Mouse (Mus musculus) testis, postnatal 14 days (tissue): ENCODE data around the gene Synj1.

Experiments
- DNase-seq: peaks from one replicate; pipeline ENCODE4 v3.0.0; 2021; ENCODE audit warnings: low spot score

Gene Synj1

DNA sequence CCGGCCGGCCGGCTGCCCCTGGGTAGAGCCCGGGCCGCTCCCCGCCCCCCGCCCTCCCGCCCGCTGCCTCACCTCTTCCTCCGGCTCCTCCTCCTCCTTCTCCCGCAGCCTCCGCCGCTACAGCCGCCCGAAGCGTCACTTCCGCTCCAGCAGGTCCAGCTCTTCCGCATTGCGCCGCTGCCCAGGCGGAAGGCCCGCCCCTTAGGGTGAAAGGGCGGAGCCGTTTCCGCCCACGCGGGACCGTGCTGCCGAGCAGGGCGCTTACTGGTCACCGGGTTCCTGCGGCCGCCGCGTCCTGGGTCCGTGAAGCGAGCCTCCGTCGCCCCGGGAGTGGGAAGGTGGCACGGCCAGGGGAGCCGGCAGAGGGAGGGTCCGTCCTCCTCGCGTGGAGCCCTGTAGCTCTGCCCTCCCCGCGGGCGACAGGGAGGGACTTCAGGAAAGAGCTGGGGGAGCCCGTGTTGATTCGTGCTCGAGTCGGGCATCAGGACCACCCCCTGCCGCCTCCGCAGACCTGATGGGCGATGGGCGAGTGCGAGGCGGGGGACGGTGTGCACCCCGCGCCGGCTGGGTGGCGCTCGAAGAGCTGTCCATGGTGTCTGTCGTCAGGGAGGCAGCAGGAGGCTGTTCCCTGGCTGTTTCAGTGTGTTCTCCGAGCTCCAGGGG is at the start of gene Synj1:
Synj1 (minus strand) TSS at position 288 of the 663 bp plus-strand sequence.
- DNase-seq: peak; percentile 94

GRCm38 (mm10) chr16:91057741-91058140 is 46.6 kb upstream of the Synj1 start:
- no peak for DNase-seq

GRCm38 (mm10) chr16:91057261-91057660 is 46.2 kb upstream of the Synj1 start:
- no peak for DNase-seq

DNA sequence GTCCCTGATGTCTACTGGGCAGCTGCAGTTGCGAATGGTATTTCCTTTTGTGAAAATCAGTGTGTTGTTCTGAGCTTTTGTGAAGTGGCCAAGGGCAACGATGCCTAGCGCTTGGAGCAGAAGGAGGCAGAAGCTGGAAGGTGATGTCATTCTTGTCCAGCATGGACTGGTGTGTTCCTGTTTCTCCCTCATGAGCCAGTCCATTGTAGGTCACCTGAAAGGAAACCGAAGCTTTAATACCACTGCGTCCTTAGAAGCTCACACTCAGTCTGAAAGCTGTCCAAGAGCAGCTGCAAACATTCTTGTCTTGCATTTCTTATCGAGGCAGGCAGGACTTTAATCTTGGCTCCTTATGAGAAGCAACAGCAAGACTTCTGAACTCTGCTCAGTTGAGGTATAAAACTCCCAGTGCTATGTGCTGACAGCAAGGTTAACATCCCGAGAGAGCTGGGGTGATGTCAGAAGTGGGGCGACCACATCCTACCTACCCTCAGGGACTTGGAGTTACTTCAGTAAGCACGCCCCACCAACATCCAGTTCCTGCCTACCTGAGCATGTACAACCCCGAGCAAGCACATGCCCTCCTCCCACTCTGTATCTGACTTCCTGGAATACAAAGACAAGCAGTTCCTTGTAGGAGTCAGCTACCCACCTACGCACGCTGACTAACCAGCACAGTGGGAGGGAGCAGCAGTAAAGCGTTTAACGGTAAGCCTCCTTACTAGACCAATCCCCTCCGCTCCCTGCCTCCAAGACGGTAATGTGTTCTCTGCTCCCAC is 45.1 kb upstream of the Synj1 start:
- peak; percentile 38 for DNase-seq

GRCm38 (mm10) chr16:91055150-91055549 is 44.0 kb upstream of the Synj1 start:
- DNase-seq: no peak

GRCm38 (mm10) chr16:91053599-91053998 is 42.5 kb upstream of the Synj1 start:
- no peak for DNase-seq

DNA sequence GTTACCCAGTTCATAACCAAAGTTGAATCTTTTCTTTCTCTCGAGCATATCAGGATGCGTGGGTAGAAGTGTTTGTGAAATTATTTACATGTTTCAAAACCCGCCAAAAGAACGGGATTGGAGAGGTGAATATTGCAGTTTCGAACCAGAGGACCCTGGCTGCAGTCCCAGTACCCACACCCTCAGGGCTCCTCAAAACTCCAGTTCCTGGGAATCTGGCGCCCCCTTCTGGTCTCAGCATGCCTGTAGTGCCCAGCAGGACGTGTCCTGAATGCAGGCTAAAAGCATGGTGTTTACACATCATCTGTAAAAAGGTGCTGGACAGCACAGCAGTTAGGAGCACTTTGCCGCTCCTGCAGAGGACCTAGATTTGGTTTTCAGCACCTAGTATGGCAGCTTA is 34.4 kb upstream of the Synj1 start:
- DNase-seq: peak; percentile 66

- DNase-seq: peak; percentile 98
Observed at GRCm38 (mm10) chr16:91044270-91045182, 33.4 kb upstream of the Synj1 start, which contains the start of gene Paxbp1. TSS of gene Paxbp1 (minus strand) at chr16:91044543.

DNA sequence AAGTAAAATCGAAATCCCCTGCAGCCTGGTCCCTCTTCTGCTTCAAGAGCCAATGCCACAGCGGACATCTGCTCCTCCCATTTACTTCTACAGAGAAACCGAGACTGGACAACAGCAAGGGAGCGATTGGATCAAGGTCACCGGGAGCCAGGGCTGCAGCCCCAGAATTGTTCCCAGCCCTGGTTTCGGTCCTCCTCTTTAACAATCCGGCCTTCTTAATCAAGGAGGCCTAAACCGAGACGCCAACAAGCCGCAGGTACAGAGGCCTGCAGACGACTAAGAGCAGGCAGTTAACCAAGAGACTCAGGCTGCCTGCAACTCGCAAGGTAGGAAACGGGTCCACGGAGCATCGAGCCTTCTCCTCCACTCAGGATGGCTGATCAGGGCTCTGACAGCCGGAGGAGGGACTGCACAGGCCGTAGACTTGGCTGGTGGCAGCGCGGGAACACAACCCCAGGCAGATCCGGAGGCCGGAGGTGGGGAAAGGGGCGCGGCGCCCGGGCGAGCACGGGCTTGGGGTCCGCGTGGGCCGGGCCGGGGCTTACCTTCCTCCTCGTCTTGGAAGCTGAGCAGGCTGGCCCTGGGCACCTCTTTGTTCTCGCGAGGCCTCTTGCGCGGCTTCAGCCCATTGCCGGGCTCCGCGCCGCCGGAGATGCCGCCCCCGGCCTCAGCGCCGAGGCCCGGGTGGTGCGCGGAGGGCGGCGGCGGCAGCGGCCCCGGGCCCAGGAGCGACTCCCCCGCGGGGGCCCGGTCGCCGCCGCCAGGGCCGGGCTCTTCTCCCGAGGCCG is 32.5 kb upstream of the Synj1 start:
- DNase-seq: peak; percentile 75

- DNase-seq: no peak
Observed at GRCm38 (mm10) chr16:91042640-91043039, 31.5 kb upstream of the Synj1 start.

GRCm38 (mm10) chr16:91035866-91036265 is 24.8 kb upstream of the Synj1 start:
- no peak for DNase-seq

DNA sequence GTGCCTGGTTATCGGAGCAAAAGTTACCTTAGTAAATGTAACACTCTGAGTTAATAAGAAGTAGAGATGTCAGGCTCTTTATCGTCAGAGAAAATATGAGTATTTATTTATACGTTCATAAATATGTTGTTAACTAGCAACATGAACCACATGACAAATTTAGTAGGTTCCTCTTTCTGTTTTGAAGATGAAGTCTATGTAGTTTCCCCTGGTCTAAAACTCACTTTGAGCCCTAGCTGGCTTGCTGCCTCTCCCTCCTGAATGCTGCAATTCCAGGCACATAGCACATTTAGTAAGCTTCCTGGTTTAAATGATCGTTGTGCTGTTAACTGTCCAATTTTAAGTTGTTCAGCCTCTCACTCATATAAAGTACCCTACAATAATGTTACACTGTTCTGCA is 19.6 kb upstream of the Synj1 start:
- no peak for DNase-seq

- DNase-seq: no peak
Observed at GRCm38 (mm10) chr16:91029901-91030300, 18.8 kb upstream of the Synj1 start.

DNA sequence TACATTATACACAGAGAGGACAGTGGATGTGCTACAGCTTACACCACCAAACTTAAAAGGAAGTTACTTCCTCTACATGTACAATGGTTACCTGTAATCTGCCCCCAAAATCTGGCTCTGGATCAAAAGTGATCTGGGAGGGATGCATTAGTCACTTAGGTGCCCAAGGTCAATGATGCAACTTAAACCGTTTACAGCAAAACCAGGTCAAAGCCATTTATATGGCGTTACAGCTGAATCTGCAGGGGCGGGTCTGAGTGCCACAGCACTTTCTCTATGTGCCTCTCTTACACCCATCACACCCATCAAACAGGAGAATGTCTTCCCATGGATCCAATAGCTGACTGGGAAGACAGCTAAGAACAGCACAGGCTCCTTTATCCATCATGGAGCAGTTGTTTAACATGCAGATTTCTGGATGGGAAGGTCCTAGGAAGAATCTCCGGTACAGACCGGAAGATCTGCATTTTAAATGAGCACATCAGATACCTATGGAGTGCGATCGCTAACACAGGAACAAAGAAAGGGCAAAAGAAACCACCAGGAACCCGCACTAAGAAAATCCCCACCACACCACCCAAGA is 18.1 kb upstream of the Synj1 start:
- DNase-seq: no peak

- DNase-seq: no peak
Observed at GRCm38 (mm10) chr16:91026290-91026689, 15.2 kb upstream of the Synj1 start.

- DNase-seq: no peak
Observed at GRCm38 (mm10) chr16:91023384-91023783, 12.3 kb upstream of the Synj1 start.

GRCm38 (mm10) chr16:91020842-91021483 is 9.9 kb upstream of the Synj1 start:
- no peak for DNase-seq

DNA sequence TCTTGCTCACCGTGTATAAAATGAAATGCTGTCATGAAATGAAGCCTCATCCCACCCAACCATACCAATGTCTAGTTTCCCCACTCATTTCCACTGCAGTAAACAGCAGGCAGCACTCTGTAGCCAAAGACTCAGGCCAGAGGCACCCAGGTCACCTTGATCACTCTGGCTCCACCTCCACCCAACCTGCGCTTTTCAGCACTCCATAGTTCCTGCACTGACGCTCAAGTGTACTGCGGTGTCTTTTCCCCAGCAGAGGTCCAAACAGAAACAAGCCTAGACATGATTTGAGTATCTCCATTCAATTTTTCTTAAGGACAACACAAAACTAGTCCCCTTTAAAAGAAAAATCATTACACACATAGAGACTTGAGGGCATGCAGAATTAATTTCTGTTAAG is 8.4 kb upstream of the Synj1 start:
- DNase-seq: no peak

- no peak for DNase-seq
Observed at GRCm38 (mm10) chr16:91015761-91016160, 4.7 kb upstream of the Synj1 start.

- DNase-seq: no peak
Observed at GRCm38 (mm10) chr16:91011847-91012246, 739 bp upstream of the Synj1 start.

DNA sequence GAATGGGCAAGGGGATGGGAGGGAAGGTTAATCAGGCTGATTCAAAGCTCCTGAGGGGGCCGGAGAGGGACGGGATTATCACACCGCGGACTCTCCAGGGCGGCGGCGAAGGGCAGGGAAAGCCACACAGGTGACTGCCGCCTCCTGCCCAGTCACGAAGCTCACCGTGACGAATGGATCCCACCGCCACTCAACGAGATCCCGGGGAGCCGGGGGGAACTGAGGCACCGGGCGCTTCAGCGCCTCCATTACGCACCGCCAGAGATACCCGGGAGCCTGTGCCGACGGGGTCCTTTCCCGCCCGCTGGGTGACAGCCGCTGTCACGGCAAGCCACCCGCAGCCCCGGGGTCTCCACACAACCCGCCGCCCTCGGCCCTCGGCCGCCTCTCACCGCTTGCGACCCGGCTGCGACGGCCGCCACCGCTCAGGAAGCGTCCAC is 507 bp downstream of the Synj1 start:
- DNase-seq: peak; percentile 67
